Mouse (Mus musculus): Measurements from ENCODE around the gene Lypd3.

DNA sequence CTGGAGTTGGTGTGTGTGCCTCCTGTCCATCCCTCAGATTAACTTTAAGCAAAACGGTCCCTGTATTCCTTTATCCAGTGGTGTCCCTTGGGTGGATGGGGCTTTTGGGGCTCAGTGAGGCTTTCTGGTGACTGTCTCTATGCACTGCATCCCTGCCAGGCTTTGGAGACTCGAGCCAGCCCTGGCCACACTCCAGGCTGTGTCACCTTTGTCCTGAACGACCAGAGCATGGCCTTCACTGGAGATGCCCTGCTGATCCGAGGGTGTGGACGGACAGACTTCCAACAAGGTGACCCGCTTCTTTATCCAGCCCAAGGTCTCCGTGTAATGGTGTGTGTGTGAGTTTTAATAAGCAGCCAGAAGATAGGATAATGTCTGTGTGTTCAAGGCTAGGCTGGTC is 30.3 kb upstream of the Lypd3 start:
- TF ChIP-seq CTCF (IDR thresholded peaks at IDR 0.05; ENCODE audit: low read depth, low read length) (no peak), POLR2A (IDR thresholded peaks at IDR 0.05; ENCODE audit: insufficient read depth, low read length) (no peak), EP300 (IDR thresholded peaks at IDR 0.05; ENCODE audit: insufficient read depth, low read depth, low read length) (no peak)
